Comparison of ENCODE assay signal across 23 mouse cellular contexts in genomic region chr5:130076396-130076795, GRCm38 (mm10). TPM values are rescaled to one million over a fixed set of nuclear protein-coding genes. Genes with fewer than 3 reads are reported as not detected.
DNase-seq lines count a peak whose midpoint lies in the region; ATAC-seq and TF ChIP-seq lines count a peak whose summit lies in the region.
"Had no signal": no experiment of that assay in that cellular context is flagged by ENCODE, and none has a peak within 500 bp of the region (broad histone marks: within the 10 kb centered on the region; RNA-seq: fewer than 3 reads in every experiment).

No protein-coding gene starts in this region.

- H3K36me3 ChIP-seq in heart, embryonic 12.5 days: no peaks in the 10 kb centered on the region
- H3K36me3 ChIP-seq: lung, embryonic 15.5 days had no signal

- no peak for ATAC-seq in heart, embryonic 12.5 days (ENCODE audit: insufficient number of reproducible peaks, low FRiP score)
- ATAC-seq: midbrain, embryonic 13.5 days had no signal

- peaks cover 10% of the 10 kb centered on the region for H3K4me1 ChIP-seq in cerebellum, adult 2 months (ENCODE audit: control insufficient read depth, insufficient read depth, low read length)
- peaks cover 9% of the 10 kb centered on the region; the same call in 1 of the 2 replicates for H3K4me1 ChIP-seq in heart, embryonic 12.5 days (replicated peaks)

- peaks cover 6% of the 10 kb centered on the region for H3K9me3 ChIP-seq in heart, embryonic 12.5 days (replicated peaks)
- H3K9me3 ChIP-seq: embryonic facial prominence, embryonic 12.5 days; forebrain, embryonic 12.5 days; hindbrain, embryonic 15.5 days; liver, embryonic 15.5 days; lung, embryonic 15.5 days had no signal

- WGBS in cerebellum, adult 2 months: 50% methylated on average over 6 of the region's 6 CpGs
- WGBS in heart, embryonic 12.5 days: 51% methylated on average over 6 of the region's 6 CpGs

- no peak overlapping the region for H3K27ac ChIP-seq in cerebellum, adult 2 months (ENCODE audit: insufficient read depth, low read length)
- no peak overlapping the region for H3K27ac ChIP-seq in heart, embryonic 12.5 days (ENCODE audit: poor library complexity, severe bottlenecking)
- H3K27ac ChIP-seq: embryonic facial prominence, embryonic 12.5 days; forebrain, embryonic 12.5 days; heart, embryonic 13.5 days; hindbrain, embryonic 15.5 days; kidney, postnatal 0 days; left cerebral cortex, adult 2 months; liver, embryonic 15.5 days; lung, embryonic 15.5 days; midbrain, embryonic 13.5 days; stomach, postnatal 0 days had no signal

- DNase-seq in cerebellum, adult 2 months: peak; percentile 37 to 57
- DNase-seq in cerebellum, adult 11 months: no peak
- DNase-seq in heart, adult 11 months: peak; percentile 96
- peak; percentile 24 for DNase-seq in brain, adult 2 months (ENCODE audit: low read depth, low spot score)
- DNase-seq in gastrocnemius, postnatal 25 days: peak; percentile 67
- DNase-seq in thymus, postnatal 0 days (ENCODE audit: low spot score): no peak
- DNase-seq: B cell, adult 2 months; heart, postnatal 36 days; kidney, adult 2 months; layer of hippocampus, adult 9-11 months; lung, postnatal 36 days had no signal

- TF ChIP-seq POLR2A in cerebellum, adult 2 months (IDR thresholded peaks at IDR 0.05; ENCODE audit: borderline replicate concordance, insufficient read depth, low read length): no peak

- no peaks in the 10 kb centered on the region for H3K27me3 ChIP-seq in cerebellum, adult 2 months (ENCODE audit: control insufficient read depth, insufficient read depth, low read length)
- H3K27me3 ChIP-seq in heart, embryonic 12.5 days (replicated peaks): peaks cover 44% of the 10 kb centered on the region
- H3K27me3 ChIP-seq: embryonic facial prominence, embryonic 12.5 days; forebrain, embryonic 12.5 days; hindbrain, embryonic 15.5 days; lung, embryonic 15.5 days; midbrain, embryonic 13.5 days had no signal

- H3K9ac ChIP-seq in heart, embryonic 12.5 days: no peak overlapping the region
- H3K9ac ChIP-seq: embryonic facial prominence, embryonic 12.5 days; forebrain, embryonic 12.5 days; heart, embryonic 13.5 days; hindbrain, embryonic 15.5 days; liver, embryonic 15.5 days; lung, embryonic 15.5 days; midbrain, embryonic 13.5 days had no signal

- no peak overlapping the region for H3K4me2 ChIP-seq in heart, embryonic 12.5 days
- H3K4me2 ChIP-seq: embryonic facial prominence, embryonic 12.5 days; forebrain, embryonic 12.5 days; heart, embryonic 13.5 days; hindbrain, embryonic 15.5 days; liver, embryonic 15.5 days; lung, embryonic 15.5 days; midbrain, embryonic 13.5 days had no signal

- TF ChIP-seq CTCF in cerebellum, adult 2 months (IDR thresholded peaks at IDR 0.05; ENCODE audit: borderline replicate concordance, insufficient read depth, low read depth, low read length): no peak

- no peak overlapping the region for H3K4me3 ChIP-seq in cerebellum, adult 2 months (replicated peaks; ENCODE audit: insufficient read depth, low read depth, low read length)
- no peak overlapping the region for H3K4me3 ChIP-seq in heart, embryonic 12.5 days
- H3K4me3 ChIP-seq: embryonic facial prominence, embryonic 12.5 days; forebrain, embryonic 12.5 days; heart, embryonic 13.5 days; hindbrain, embryonic 15.5 days; left cerebral cortex, adult 2 months; liver, embryonic 15.5 days; lung, embryonic 15.5 days; megakaryocyte, embryonic 14.5 days; midbrain, embryonic 13.5 days had no signal

RNA-seq across cellular contexts. Expression of gene Tpst1, which starts 3.3 kb away (rescaled TPM):
- polyA plus RNA-seq in cerebellum, adult 2 months (2012; rRNA removed): 36.3 and 41.6 TPM in 2 replicates
- 25.8 and 29.4 TPM in 2 replicates for polyA plus RNA-seq in heart, embryonic 12.5 days (2016; fragmentation: Nextera tagmentation; extraction: Ambion mirVana)
- 1 to 10 TPM; 5.8 to 7.7 TPM for total RNA-seq in gastrocnemius, postnatal 25 days (2021)
- 25.7 and 27.0 TPM in 2 replicates for polyA plus RNA-seq in thymus, postnatal 0 days (2015; fragmentation: Nextera tagmentation; extraction: Ambion mirVana)

RNA-seq across cellular contexts. Expression of gene Crcp, which starts 47.3 kb away (rescaled TPM):
- 34.9 and 38.9 TPM in 2 replicates for polyA plus RNA-seq in cerebellum, adult 2 months (2012; rRNA removed)
- 21.2 and 22.5 TPM in 2 replicates for polyA plus RNA-seq in heart, embryonic 12.5 days (2016; fragmentation: Nextera tagmentation; extraction: Ambion mirVana)
- 10 to 100 TPM; 13.3 to 13.9 TPM for total RNA-seq in gastrocnemius, postnatal 25 days (2021)
- 49.7 and 50.4 TPM in 2 replicates for polyA plus RNA-seq in thymus, postnatal 0 days (2015; fragmentation: Nextera tagmentation; extraction: Ambion mirVana)

RNA-seq across cellular contexts. Expression of gene Asl, which starts 47.3 kb away (rescaled TPM):
- 27.0 and 28.7 TPM in 2 replicates for polyA plus RNA-seq in cerebellum, adult 2 months (2012; rRNA removed)
- 15.7 and 19.1 TPM in 2 replicates for polyA plus RNA-seq in heart, embryonic 12.5 days (2016; fragmentation: Nextera tagmentation; extraction: Ambion mirVana)
- total RNA-seq in gastrocnemius, postnatal 25 days (2021): 10 to 100 TPM in 1 of 2 experiments, 1 to 10 TPM in 1; 9.4 to 10.1 TPM
- 32.2 and 37.8 TPM in 2 replicates for polyA plus RNA-seq in thymus, postnatal 0 days (2015; fragmentation: Nextera tagmentation; extraction: Ambion mirVana)

Comparison
In these comparisons a context has a peak if more than half of its experiments do, and no peak if none do; other contexts are left out.
1. DNase-seq: peak in cerebellum, adult 2 months (2 of 2), heart, adult 11 months (single experiment), brain, adult 2 months (single experiment) and gastrocnemius, postnatal 25 days (single experiment); none in cerebellum, adult 11 months (single experiment) and thymus, postnatal 0 days (single experiment).